Mouse (Mus musculus): ENCODE data around the gene Wbp2. TPM values are rescaled to one million over a fixed set of nuclear protein-coding genes. Genes with fewer than 3 reads are reported as not detected.

Gene Wbp2
- polyA plus RNA-seq, 1 experiment from 2014 or later, result 47.9 TPM

- H3K4me1 ChIP-seq, result no peaks in the 10 kb centered on the region
- H3K9ac ChIP-seq, result no peak overlapping the region
- no peak overlapping the region for H3K4me3 ChIP-seq
- H3K27me3 ChIP-seq, result no peaks in the 10 kb centered on the region
- no peaks in the 10 kb centered on the region for H3K36me3 ChIP-seq
- no peak overlapping the region for H3K4me2 ChIP-seq (replicated peaks)
- no peak overlapping the region for H3K27ac ChIP-seq
- WGBS, result 57% methylated on average over 5 of the region's 5 CpGs
- no peaks in the 10 kb centered on the region for H3K9me3 ChIP-seq
- ATAC-seq (ENCODE audit: low FRiP score, low read depth), result no peak
These were observed 15.3 kb downstream of the Wbp2 start for GRCm38 (mm10) chr11:116071510-116071909.

DNA sequence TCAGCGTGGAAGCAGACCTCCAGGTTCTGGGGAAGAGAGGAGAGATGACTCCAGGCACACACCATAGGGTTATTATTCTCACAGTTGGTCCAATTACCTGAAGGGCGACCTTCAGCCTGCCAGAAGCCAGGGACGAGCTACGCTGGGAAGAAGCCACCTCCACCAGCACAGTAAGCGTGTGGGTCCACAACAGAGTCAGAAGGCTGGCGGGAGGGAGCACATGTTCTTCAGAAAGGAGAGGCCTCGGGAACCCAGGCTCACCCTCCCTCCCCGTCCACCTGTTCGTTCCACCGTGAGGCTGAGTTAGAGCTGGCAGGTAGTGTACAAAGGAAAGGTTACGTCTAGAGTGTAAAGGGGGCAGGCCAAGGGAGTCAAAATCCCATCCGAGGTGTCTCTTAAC is 21.4 kb downstream of the Wbp2 start:
- Histone ChIP-seq H3K4me1 (no peaks in the 10 kb centered on the region), H3K36me3 (peaks cover 30% of the 10 kb centered on the region), H3K9me3 (no peaks in the 10 kb centered on the region), H3K4me3 (no peak overlapping the region), H3K27me3 (no peaks in the 10 kb centered on the region), H3K4me2 (replicated peaks) (no peak overlapping the region), H3K9ac (no peak overlapping the region), H3K27ac (no peak overlapping the region)
- no peak for ATAC-seq (ENCODE audit: low FRiP score, low read depth)
- 81% methylated on average over 12 of the region's 12 CpGs for WGBS

DNA sequence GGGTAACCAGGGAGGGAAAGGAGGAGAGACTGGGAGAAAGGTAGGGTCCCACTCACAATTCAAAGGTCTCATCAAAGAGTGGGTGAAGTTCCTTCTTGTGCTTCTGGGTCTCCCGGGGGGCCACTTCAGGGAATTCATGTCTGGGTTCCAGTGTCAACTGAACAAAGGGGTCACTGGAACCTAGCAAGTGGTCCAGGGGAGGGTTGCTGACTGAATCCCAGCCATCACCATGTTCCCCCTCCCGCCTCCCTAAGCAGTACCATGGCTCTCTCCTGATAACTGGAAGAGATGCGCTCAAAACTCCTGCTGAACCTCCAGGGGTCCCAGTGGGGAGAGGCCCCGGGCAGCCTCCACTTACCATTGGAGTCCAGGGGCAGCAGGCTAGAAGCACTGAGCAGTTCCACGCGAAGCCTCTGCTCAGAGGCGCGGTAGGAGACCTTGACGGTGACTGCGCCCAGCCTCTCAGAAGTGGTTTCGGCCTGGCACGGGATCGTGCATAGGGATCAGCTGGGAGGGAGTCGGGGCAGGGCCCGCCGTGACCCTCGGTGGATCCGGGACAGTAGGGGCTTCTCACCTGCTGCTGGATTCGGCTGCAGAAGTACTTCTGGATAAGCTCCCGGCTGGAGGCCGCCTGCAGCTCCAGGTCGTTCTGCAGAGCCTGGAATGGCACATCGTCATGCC is 22.5 kb downstream of the Wbp2 start:
- Histone ChIP-seq H3K4me3 (no peak overlapping the region), H3K9ac (0 out of 2 replicates have a peak overlapping the region, but pooled peaks have one; percentile 1), H3K4me1 (no peaks in the 10 kb centered on the region), H3K4me2 (replicated peaks) (no peak overlapping the region), H3K27ac (no peak overlapping the region), H3K9me3 (no peaks in the 10 kb centered on the region), H3K27me3 (no peaks in the 10 kb centered on the region), H3K36me3 (peaks cover 40% of the 10 kb centered on the region)
- 66% methylated on average over 23 of the region's 23 CpGs for WGBS
- ATAC-seq (ENCODE audit: low FRiP score, low read depth), result no peak

DNA sequence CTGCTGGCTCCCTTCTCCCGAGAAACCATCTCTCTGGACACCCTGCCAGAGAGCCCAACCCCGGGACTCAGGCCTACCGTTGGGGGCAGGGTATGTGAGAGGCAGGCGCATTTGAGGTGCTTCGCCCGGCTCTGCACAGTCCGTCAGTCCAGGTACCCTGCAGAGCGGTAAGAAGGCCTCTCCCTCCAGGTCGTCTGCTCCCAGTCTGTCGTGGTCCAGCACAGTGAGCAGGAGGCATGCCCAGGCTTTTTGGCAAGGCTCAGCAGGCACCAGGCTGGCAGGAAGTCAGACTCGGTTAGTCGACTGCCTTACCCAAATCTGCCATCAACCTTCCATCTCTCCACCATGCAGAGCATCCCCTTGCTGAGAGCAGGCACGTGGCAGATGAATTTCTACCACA is 23.2 kb downstream of the Wbp2 start:
- H3K9ac ChIP-seq, result 0 out of 2 replicates have a peak overlapping the region, but pooled peaks have one; percentile 2
- WGBS, result 68% methylated on average over 13 of the region's 13 CpGs

GRCm38 (mm10) chr11:116062521-116062920 is 24.3 kb downstream of the Wbp2 start:
- Histone ChIP-seq H3K4me3 (no peak overlapping the region), H3K36me3 (peaks cover 58% of the 10 kb centered on the region), H3K4me1 (no peaks in the 10 kb centered on the region), H3K9ac (no peak overlapping the region), H3K9me3 (no peaks in the 10 kb centered on the region), H3K27ac (no peak overlapping the region), H3K4me2 (replicated peaks) (no peak overlapping the region), H3K27me3 (no peaks in the 10 kb centered on the region)
- no peak for ATAC-seq (ENCODE audit: low FRiP score, low read depth)
- WGBS, result 65% methylated on average over 8 of the region's 8 CpGs

More for the DNA sequence above, 23.2 kb downstream of the Wbp2 start:
- no peaks in the 10 kb centered on the region for H3K9me3 ChIP-seq
- no peak overlapping the region for H3K4me2 ChIP-seq (replicated peaks)
- ATAC-seq (ENCODE audit: low FRiP score, low read depth), result no peak
- H3K27ac ChIP-seq, result peak overlapping the region; percentile 15; the same call in 1 of the 2 replicates
- peaks cover 48% of the 10 kb centered on the region for H3K36me3 ChIP-seq
- H3K27me3 ChIP-seq, result no peaks in the 10 kb centered on the region
- H3K4me1 ChIP-seq, result no peaks in the 10 kb centered on the region
- H3K4me3 ChIP-seq, result no peak overlapping the region

- WGBS, result 92% methylated on average over 13 of the region's 13 CpGs
- Histone ChIP-seq H3K9me3 (no peaks in the 10 kb centered on the region), H3K27me3 (no peaks in the 10 kb centered on the region), H3K4me3 (no peak overlapping the region), H3K4me1 (no peaks in the 10 kb centered on the region), H3K4me2 (replicated peaks) (no peak overlapping the region), H3K27ac (no peak overlapping the region), H3K9ac (no peak overlapping the region), H3K36me3 (peaks cover 65% of the 10 kb centered on the region)
- no peak for ATAC-seq (ENCODE audit: low FRiP score, low read depth)
These were observed 25.0 kb downstream of the Wbp2 start for GRCm38 (mm10) chr11:116061641-116062415.

GRCm38 (mm10) chr11:116060596-116060995 is 26.2 kb downstream of the Wbp2 start:
- Histone ChIP-seq H3K36me3 (peaks cover 78% of the 10 kb centered on the region), H3K4me2 (replicated peaks) (no peak overlapping the region), H3K27ac (no peak overlapping the region), H3K9ac (no peak overlapping the region), H3K27me3 (no peaks in the 10 kb centered on the region), H3K4me1 (no peaks in the 10 kb centered on the region), H3K9me3 (no peaks in the 10 kb centered on the region), H3K4me3 (no peak overlapping the region)
- no peak for ATAC-seq (ENCODE audit: low FRiP score, low read depth)
- 80% methylated on average over 9 of the region's 9 CpGs for WGBS

DNA sequence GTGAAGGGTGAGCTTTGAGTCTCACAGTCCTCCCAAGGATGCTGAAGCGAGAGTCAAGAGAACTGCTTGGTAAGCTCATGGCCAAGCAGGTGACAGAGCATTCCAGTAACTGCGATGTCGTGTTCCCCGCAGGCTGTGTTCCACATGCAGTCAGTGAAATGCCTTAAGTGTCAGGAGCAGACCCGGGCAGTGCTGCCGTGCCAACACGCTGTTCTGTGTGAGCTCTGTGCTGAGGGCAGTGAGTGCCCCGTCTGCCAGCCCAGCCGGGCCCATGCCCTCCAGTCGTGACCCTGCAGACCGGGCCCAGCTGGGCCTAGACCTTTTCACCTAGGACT is 27.1 kb downstream of the Wbp2 start:
- peaks cover 87% of the 10 kb centered on the region for H3K36me3 ChIP-seq
- no peak for ATAC-seq (ENCODE audit: low FRiP score, low read depth)
- no peak overlapping the region for H3K27ac ChIP-seq
- H3K4me3 ChIP-seq, result no peak overlapping the region
- no peaks in the 10 kb centered on the region for H3K4me1 ChIP-seq
- 89% methylated on average over 11 of the region's 11 CpGs for WGBS
- H3K4me2 ChIP-seq (replicated peaks), result no peak overlapping the region
- no peak overlapping the region for H3K9ac ChIP-seq
- H3K9me3 ChIP-seq, result no peaks in the 10 kb centered on the region
- no peaks in the 10 kb centered on the region for H3K27me3 ChIP-seq

DNA sequence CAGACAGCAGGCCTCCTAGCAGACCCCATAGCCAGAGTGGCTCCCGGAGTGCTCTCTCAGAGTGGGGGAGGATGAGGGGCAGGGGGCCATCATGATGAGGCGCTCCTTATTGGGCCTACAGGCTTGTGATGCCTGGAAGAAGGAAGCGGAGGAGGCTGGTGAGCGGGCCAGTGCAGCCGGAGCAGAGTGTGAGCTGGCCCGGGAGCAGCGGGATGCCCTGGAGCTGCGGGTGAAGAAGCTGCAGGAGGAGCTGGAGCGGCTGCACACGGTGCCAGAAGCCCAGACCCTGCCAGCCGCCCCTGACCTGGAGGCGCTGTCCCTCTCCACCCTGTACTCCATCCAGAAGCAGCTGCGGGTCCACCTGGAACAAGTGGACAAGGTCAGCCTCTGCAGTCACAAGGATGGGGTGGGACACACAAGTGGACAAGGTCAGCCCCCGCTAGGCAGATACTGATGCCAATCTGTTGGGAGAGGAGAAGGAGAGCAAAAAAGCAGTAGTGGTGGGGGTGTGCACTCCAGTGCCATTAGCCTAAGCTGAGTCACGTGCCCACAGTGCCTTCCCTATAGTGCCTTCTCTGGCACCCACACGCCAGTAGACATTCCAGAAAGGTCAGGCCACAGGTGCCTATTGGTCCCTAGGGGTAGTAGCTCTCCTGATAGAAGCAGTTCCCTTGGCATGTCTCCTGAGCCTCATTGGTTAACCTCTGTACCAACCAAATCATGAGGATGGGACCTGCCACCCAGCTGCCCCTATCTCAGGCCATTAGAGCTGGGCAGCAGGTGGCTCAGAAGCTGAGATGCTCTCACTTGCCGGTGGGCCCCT is 27.7 kb downstream of the Wbp2 start:
- Histone ChIP-seq H3K9ac (no peak overlapping the region), H3K9me3 (no peaks in the 10 kb centered on the region), H3K4me1 (no peaks in the 10 kb centered on the region), H3K4me3 (no peak overlapping the region), H3K4me2 (replicated peaks) (no peak overlapping the region), H3K27ac (no peak overlapping the region), H3K27me3 (no peaks in the 10 kb centered on the region), H3K36me3 (peaks cover 93% of the 10 kb centered on the region)
- ATAC-seq (ENCODE audit: low FRiP score, low read depth), result no peak; the same call in 1 of the 2 replicates
- 94% methylated on average over 17 of the region's 17 CpGs for WGBS

GRCm38 (mm10) chr11:116058022-116058614 is 28.7 kb downstream of the Wbp2 start:
- H3K4me3 ChIP-seq, result no peak overlapping the region
- H3K36me3 ChIP-seq, result peaks cover 99% of the 10 kb centered on the region
- H3K27me3 ChIP-seq, result no peaks in the 10 kb centered on the region
- ATAC-seq (ENCODE audit: low FRiP score, low read depth), result no peak
- no peak overlapping the region for H3K27ac ChIP-seq
- WGBS, result 71% methylated on average over 12 of the region's 12 CpGs
- H3K9me3 ChIP-seq, result no peaks in the 10 kb centered on the region
- no peak overlapping the region for H3K4me2 ChIP-seq (replicated peaks)
- no peak overlapping the region for H3K9ac ChIP-seq
- H3K4me1 ChIP-seq, result no peaks in the 10 kb centered on the region

DNA sequence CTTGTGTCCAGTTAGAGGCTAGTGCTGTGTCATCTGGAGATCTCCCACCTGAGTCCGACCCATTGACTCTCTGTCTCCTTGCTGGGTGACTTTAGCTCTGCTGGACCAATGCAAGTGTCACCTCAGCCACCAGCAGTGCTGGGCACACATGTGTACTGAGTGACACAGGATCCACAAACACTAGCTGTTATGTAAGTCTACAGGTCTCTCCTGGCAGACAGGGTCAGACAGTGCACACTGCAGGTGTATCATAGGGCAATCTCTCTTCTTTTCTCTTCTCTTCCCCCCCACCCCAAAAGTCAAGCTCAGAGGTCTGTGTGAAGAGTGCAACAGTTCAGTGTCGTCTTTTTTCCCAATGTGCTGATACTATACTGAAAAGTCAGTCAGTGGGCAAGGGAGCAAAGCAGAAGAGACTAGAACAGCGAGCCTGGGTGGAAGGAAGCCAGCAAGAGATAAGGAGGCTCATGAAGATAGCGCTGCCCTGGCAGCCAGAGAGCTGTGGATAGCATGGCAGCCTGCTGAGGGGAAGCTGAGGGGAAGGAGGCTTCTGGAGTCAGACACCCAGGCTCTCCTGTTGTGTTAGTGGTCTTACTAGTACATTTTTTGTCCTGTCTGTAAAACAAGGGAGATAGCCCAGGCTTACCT is 29.4 kb downstream of the Wbp2 start:
- no peak for ATAC-seq (ENCODE audit: low FRiP score, low read depth)
- no peaks in the 10 kb centered on the region for H3K9me3 ChIP-seq
- H3K4me3 ChIP-seq, result no peak overlapping the region
- H3K36me3 ChIP-seq, result peaks cover 100% of the 10 kb centered on the region
- no peaks in the 10 kb centered on the region for H3K4me1 ChIP-seq
- WGBS, result 91% methylated on average over 4 of the region's 4 CpGs
- no peak overlapping the region for H3K9ac ChIP-seq
- no peak overlapping the region for H3K4me2 ChIP-seq (replicated peaks)
- H3K27ac ChIP-seq, result no peak overlapping the region
- no peaks in the 10 kb centered on the region for H3K27me3 ChIP-seq
